Mouse (Mus musculus): ENCODE measurements around the gene Ang6.
"Not testable (repeated sequence)": the region's sequence is repeated elsewhere in the genome, so short reads cannot be mapped to it uniquely, and the experiment has no call there.

- not testable (repeated sequence) for TF ChIP-seq CTCF, EP300 (IDR thresholded peaks at IDR 0.05; ENCODE audit: low read depth)
Observed at GRCm38 (mm10) chr14:43998455-43999000, 3.5 kb downstream of the Ang6 start.
